Mouse (Mus musculus): Measurements from ENCODE around the gene Olfr126.

Gene Olfr126

DNA sequence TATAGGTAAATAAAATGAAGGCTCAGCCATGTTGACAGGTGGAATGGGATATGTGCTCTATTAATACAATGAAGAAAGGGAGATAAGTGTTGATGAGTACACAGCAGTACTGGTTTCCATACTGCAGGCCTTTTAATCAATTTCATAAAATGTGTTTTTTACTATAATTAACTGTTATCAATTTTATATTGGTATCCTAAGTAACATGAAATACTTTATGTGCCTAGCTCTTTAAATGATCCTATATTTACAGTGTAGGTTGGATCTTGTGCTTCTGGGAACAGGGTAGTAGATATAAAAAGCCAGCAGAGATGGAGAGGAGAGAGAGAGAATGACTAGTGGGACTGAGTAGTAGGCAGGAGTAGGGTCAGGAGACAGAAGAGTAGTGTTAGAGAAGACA, at the start of gene Olfr126:
TSS of gene Olfr126 (plus strand) at position 301 of the 400 bp plus-strand sequence.
- DNase-seq: no peak

DNA sequence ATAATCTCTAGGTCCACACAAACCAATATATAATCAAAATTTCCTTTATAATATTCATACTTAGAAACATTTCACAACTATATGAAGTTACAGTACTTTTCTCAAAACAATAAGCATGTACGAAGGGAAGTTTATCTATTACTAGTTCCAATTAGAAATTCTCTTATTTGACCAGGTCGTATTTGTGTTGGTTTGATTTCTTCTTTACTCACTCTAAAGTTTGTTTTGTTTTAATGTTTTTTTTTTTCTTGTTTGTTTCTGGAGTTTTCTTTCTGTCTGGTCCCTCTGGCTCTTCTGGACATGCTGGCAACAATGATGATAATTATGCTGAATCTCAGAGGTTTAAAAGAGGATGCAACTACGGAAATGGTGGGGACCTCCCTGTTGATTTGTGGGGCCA, 47.7 kb upstream of the Olfr126 start, which contains the start of gene Olfr124:
TSS of gene Olfr124 (plus strand) at position 301 of the 400 bp plus-strand sequence.
- DNase-seq: no peak

DNA sequence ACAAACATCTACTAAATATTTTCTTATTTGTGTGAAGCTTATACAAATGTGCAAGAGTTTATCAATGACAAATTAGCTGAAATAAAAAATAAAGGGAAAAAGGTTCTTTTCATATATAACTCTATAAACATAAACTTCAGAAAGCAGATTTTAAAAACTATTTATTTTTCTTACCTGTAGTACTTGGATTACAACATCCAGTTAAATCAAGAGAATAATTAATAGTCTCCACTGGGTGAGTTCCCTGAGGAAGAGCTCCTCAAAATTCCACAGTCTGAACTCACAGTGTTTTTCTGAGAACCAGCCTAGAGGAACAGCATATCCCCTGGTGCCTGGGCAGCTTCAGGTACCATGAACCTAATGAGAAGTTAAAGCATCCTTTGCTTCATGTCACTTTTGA, 14.6 kb upstream of the Olfr126 start, which contains the start of gene Olfr125:
TSS of gene Olfr125 (plus strand) at position 301 of the 400 bp plus-strand sequence.
- DNase-seq: no peak

DNA sequence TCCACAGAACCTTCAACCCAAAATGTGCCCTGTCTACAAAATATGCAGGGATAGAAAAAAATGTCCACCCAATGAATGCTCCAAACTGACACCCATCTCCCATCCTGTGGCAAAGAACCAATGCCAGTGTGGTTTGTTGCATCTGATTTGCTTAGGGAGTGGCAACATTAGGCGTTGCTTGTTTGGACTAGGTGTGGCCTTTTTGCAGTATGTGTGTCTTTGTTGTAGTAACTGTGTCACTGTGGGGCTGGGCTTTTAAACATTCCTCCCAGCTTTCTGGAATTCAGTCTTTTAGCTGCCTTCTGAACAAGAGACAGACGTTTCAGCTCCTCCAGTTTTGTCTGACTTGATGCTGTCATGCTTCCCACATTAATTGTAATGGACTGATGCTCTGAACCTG, 16.6 kb downstream of the Olfr126 start:
- no peak for DNase-seq

DNA sequence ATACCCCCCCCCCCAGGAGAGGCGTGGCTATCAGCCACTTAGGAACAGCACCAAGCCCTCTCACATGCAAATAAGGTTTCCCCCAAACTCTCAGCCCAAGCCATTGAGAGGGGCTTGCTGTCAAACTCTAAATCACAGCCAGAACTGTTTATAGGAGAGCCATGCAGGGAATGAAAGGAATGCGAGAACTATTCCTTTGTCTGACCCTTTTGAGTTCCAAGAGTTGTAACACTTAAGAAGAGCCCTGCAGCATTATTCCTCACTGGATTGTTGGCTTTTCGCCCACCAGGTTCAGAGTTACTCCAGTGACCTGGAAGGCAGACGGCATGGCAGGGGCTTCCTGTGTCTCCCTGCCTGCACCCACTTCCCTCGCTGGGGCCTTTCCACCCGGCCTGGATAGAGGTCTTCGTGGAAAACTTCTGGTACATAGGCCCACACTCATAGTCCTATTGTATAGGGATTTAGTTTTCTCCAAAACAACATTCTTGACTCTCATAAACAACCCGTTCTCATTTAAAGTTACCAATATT, 22.5 kb downstream of the Olfr126 start:
- peak in 1 of 2 experiments; percentile 0 for DNase-seq

DNA sequence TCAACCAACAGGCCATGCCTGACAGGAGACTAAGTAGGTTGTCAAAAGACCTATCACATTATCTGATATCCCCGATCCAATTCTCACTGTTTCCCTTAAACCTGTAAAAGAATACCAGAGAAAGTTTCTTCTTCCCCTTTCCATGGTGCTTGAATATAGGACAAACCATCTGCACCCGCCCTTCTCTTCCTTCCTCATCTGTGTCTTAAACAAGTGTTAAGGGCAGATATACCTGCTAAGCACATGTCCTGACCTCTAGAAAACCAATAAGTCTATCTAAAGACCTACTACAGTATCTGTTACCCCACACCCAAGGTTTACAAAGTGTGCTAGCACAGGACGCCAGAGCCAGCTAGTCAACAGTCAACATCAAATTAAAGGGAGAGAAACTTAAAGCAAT, 26.5 kb downstream of the Olfr126 start:
- no peak for DNase-seq

DNA sequence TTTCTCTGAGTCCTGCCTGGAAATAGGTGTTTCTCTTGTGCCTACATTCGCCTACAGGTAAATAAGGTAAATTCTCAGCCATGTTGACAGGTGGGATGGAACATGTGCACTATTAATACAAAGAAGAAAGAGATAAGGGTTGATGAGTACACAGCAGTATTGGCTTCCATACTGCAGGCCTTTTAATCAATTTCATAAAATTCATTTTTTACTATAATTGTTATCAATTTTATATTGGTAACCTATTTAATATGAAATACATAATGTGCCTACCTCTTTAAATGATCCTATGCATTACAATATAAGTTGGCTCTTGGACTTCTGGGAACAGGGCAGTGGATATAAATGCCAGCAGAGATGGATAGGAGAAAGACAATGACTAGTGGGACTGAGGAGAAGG, 52.9 kb downstream of the Olfr126 start, which contains the start of gene Olfr127:
TSS of gene Olfr127 (plus strand) at position 301 of the 400 bp plus-strand sequence.
- no peak for DNase-seq
